8 mouse cellular contexts compared by ENCODE assay signal in genomic region chr1:177555471-177556291, GRCm38 (mm10).
DNase-seq lines count a peak whose midpoint lies in the region; ATAC-seq and TF ChIP-seq lines count a peak whose summit lies in the region.

No protein-coding gene starts in this region.

- H3K36me3 ChIP-seq in heart, postnatal 0 days (replicated peaks; ENCODE audit: control insufficient read depth, insufficient read depth, low read length), result no peaks in the 10 kb centered on the region
- no peaks in the 10 kb centered on the region for H3K36me3 ChIP-seq in limb, embryonic 12.5 days

- H3K27me3 ChIP-seq in heart, postnatal 0 days (ENCODE audit: control insufficient read depth, insufficient read depth, low read length), result no peaks in the 10 kb centered on the region
- H3K27me3 ChIP-seq in limb, embryonic 12.5 days, result peaks cover 4% of the 10 kb centered on the region; the same call in 1 of the 2 replicates

- no peaks in the 10 kb centered on the region for H3K9me3 ChIP-seq in heart, postnatal 0 days (replicated peaks; ENCODE audit: control insufficient read depth, low read length)
- no peaks in the 10 kb centered on the region for H3K9me3 ChIP-seq in limb, embryonic 12.5 days

- peak overlapping the region; percentile 24; the same call in 1 of the 2 replicates for H3K9ac ChIP-seq in heart, postnatal 0 days (replicated peaks; ENCODE audit: low read depth, low read length)
- no peak overlapping the region for H3K9ac ChIP-seq in limb, embryonic 12.5 days (replicated peaks)

- peak overlapping the region; percentile 50 for H3K4me2 ChIP-seq in heart, postnatal 0 days (ENCODE audit: low read depth, low read length)
- H3K4me2 ChIP-seq in limb, embryonic 12.5 days, result no peak overlapping the region

- H3K4me3 ChIP-seq in heart, postnatal 0 days (ENCODE audit: low read depth, low read length), result peak overlapping the region; percentile 29
- no peak overlapping the region for H3K4me3 ChIP-seq in limb, embryonic 12.5 days (replicated peaks)

- no peak for TF ChIP-seq CTCF in heart, postnatal 0 days (IDR thresholded peaks at IDR 0.05; ENCODE audit: low read depth)

- peak; percentile 24 for DNase-seq in R1 (ENCODE audit: low read depth, low spot score)
- DNase-seq in embryo, embryonic 9.5 days (ENCODE audit: extremely low spot score), result peak; percentile 54
- DNase-seq in heart, postnatal 0 days (ENCODE audit: low spot score), result peak; percentile 11
- peak; percentile 61 for DNase-seq in mesoderm, embryonic 11.5 days (ENCODE audit: low read depth, low spot score)
- DNase-seq in right cerebral cortex, postnatal 14 days, result no peak
- no peak for DNase-seq in thymus, postnatal 4 days
- DNase-seq in urinary bladder, postnatal 25 days (ENCODE audit: low spot score), result no peak

- H3K27ac ChIP-seq in heart, postnatal 0 days (ENCODE audit: low read depth), result peak overlapping the region; percentile 26; the same call in 1 of the 2 replicates
- H3K27ac ChIP-seq in limb, embryonic 12.5 days, result no peak overlapping the region

- 27% methylated on average over 15 of the region's 15 CpGs for WGBS in heart, postnatal 0 days
- WGBS in limb, embryonic 12.5 days, result 56% methylated on average over 15 of the region's 15 CpGs

- no peaks in the 10 kb centered on the region for H3K4me1 ChIP-seq in heart, postnatal 0 days (ENCODE audit: control insufficient read depth, insufficient read depth)
- peaks cover 26% of the 10 kb centered on the region for H3K4me1 ChIP-seq in limb, embryonic 12.5 days (replicated peaks)

- ATAC-seq in heart, postnatal 0 days (ENCODE audit: insufficient read depth, low read depth), result peak; percentile 53
- ATAC-seq in limb, embryonic 12.5 days (ENCODE audit: insufficient number of reproducible peaks, insufficient read depth, low FRiP score, low TSS enrichment, low read depth), result 0 out of 2 replicates have a peak, but pooled peaks have one; percentile 48

- no peak for TF ChIP-seq EP300 in heart, postnatal 0 days (IDR thresholded peaks at IDR 0.05; ENCODE audit: low read depth)

Comparison
In these comparisons a context has a peak if more than half of its experiments do, and no peak if none do; other contexts are left out.
1. DNase-seq: peak in R1 (single experiment), embryo, embryonic 9.5 days (single experiment), heart, postnatal 0 days (single experiment) and mesoderm, embryonic 11.5 days (single experiment); none in right cerebral cortex, postnatal 14 days (single experiment), thymus, postnatal 4 days (single experiment) and urinary bladder, postnatal 25 days (single experiment).